Mouse (Mus musculus) heart, postnatal 14 days (tissue): ENCODE data around the gene Tbc1d10a. TPM values are rescaled to one million over a fixed set of nuclear protein-coding genes. Genes with fewer than 3 reads are reported as not detected.

ENCODE experiments used
- DNase-seq, 2 experiments: peaks; one replicate each; pipeline ENCODE4 v3.0.0; 2021 to 2022
- intact Hi-C: fragments of 180-260 bp; cut with DNase I; formaldehyde crosslinking; loops from one replicate; pipeline ENCODE4 v1.15.1; 2025
- microRNA-seq, 2 experiments: library from miRNA; unstranded; fragments of <30 nt; microRNA quantifications; one replicate each; pipeline ENCODE4 v1.2.0; 2021 to 2022
- total RNA-seq, 2 experiments: library from RNA; stranded (reverse); gene quantifications; 2 replicates each; pipeline ENCODE4 v1.2.3; 2021

The Tbc1d10a gene
- total RNA-seq, 2 experiments from 2014 or later: 14.5 to 14.7 TPM

- peak; percentile 54 to 75 for DNase-seq
- intact Hi-C loops: no loop called here
Observed at GRCm38 (mm10) chr11:4260463-4261187, 74.0 kb downstream of the Tbc1d10a start.

- peak; percentile 57 to 78 for DNase-seq
- intact Hi-C loops: no loop called here
Observed at GRCm38 (mm10) chr11:4261188-4261494, 74.6 kb downstream of the Tbc1d10a start.

GRCm38 (mm10) chr11:4261969-4262368, 75.4 kb downstream of the Tbc1d10a start:
- intact Hi-C loops: no loop called here
- peak; percentile 35 to 74 for DNase-seq

- intact Hi-C loops: no loop called here
Observed at GRCm38 (mm10) chr11:4262847-4263246, 76.3 kb downstream of the Tbc1d10a start.

GRCm38 (mm10) chr11:4263296-4263695, 76.7 kb downstream of the Tbc1d10a start:
- intact Hi-C loops: no loop called here
- no peak for DNase-seq

More at GRCm38 (mm10) chr11:4262847-4263246, 76.3 kb downstream of the Tbc1d10a start:
- DNase-seq: no peak

- intact Hi-C loops: loop anchor here (2.0 kb wide), 1 partner anchor 39 kb away; no protein-coding TSS in a partner anchor
- DNase-seq: peak; percentile 65 to 75
Observed at GRCm38 (mm10) chr11:4264066-4264465, 77.5 kb downstream of the Tbc1d10a start.

Small RNA genes within 50 kb of the gene (microRNA-seq; reads per million reads assigned to microRNA genes)
- gene Mir3060: 0 to 1.7 reads per million in 2 experiments

Other genes with a start within 250 kb of the Tbc1d10a start
- gene Pes1, start 222.8 kb upstream of the Tbc1d10a start, total RNA-seq: 10 to 100 TPM; 26.2 to 27.8 TPM
- not detected for gene 4930556J24Rik, start 210.0 kb upstream of the Tbc1d10a start, total RNA-seq
- gene Gal3st1, start 203.2 kb upstream of the Tbc1d10a start, total RNA-seq: under 1 TPM; 0.32 to 0.33 TPM
- gene Sec14l4, start 155.3 kb upstream of the Tbc1d10a start, total RNA-seq: under 1 TPM; 0.20 to 0.50 TPM
- 1 to 10 TPM in 1 of 2 experiments, not detected in 1; 6.0 TPM for gene Sec14l3, start 121.9 kb upstream of the Tbc1d10a start, total RNA-seq
- 100 to 1,000 TPM; 108 to 124 TPM for gene Mtfp1, start 91.3 kb upstream of the Tbc1d10a start, total RNA-seq
- gene Sec14l2, start 63.4 kb upstream of the Tbc1d10a start, total RNA-seq: 1 to 10 TPM; 1.2 TPM
- 10 to 100 TPM; 14.2 to 20.6 TPM for gene Rnf215, start 51.6 kb upstream of the Tbc1d10a start, total RNA-seq
- 1 to 10 TPM; 5.6 to 7.4 TPM for gene Ccdc157, start 26.5 kb upstream of the Tbc1d10a start, total RNA-seq
- gene Sf3a1, start 26.4 kb upstream of the Tbc1d10a start, total RNA-seq: 10 to 100 TPM; 38.4 to 46.7 TPM
- gene Castor1, start 31.4 kb downstream of the Tbc1d10a start, total RNA-seq: 10 to 100 TPM in 1 of 2 experiments, 1 to 10 TPM in 1; 8.3 to 11.4 TPM
- gene Osm, start 49.6 kb downstream of the Tbc1d10a start, total RNA-seq: under 1 TPM in 1 of 2 experiments, not detected in 1; 0.10 TPM
- under 1 TPM; 0.14 to 0.37 TPM for gene Lif, start 70.8 kb downstream of the Tbc1d10a start, total RNA-seq